Mouse (Mus musculus) C2C12 (cell line): ENCODE data around the gene Itpripl1.

Source experiments
- CTCF ChIP-seq: IDR thresholded peaks from one replicate; pipeline ENCODE4 v1.5.1; 2011; ENCODE audit not compliant: control insufficient read depth, insufficient read depth, insufficient read length
- MAX ChIP-seq: IDR thresholded peaks from one replicate; pipeline ENCODE4 v1.6.1; 2011; ENCODE audit warnings: mild to moderate bottlenecking, control low read depth
- MYOD1 ChIP-seq: IDR thresholded peaks from one replicate; pipeline ENCODE4 v1.6.1; 2011; ENCODE audit warnings: low read depth; ENCODE audit not compliant: control insufficient read depth, insufficient read length

DNA sequence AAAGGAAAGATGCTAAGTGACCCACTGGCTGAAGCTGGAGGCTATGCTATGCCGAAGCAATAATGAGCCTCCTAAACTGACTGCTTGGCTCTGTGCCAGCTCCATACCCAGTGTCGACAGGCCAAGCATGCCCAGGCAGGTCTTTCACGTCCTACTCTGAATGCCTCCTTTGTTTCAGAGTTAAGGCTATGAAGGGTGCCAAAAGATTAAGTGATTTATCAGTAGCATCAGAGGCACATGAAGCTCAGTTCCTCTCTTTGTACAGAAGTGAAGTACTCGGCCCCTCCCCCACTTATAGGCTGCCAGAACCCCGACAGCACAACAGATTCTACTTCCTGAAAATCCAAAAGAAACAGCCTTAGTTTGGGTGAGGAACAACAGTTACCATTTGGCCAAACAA, 6.3 kb downstream of the Itpripl1 start:
- TF ChIP-seq CTCF (no peak), MAX (no peak), MYOD1 (no peak)
